Mouse (Mus musculus): ENCODE measurements at regions not wholly inside any gene's neighbourhood (a gene's known extent, or its start where the extent isn't known, plus 50 kb on each side); places are given as distances from the start of the nearest gene placed in this dataset.

DNA sequence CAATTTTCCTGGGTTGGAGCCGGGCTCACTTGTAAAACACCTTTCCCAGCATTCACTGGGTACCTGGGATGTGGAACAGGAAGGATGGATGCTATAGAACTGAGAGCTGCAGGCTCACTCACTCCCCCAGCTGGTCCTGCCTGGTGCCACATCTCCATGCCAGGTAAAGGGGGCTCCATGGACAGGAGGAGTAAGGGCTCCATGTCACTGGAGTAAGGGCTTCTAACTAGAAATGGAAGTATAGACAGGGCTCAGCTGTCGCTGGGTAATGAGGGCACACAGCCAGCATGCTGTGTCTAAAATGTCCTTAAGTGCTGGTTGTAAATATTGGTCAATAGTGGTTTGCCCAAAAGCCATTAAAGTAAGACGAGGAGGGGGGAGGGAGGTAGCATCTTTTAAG is 99.4 kb upstream of the Gpr12 start:
- ATAC-seq (replicated peaks; ENCODE audit: poor library complexity): no peak

DNA sequence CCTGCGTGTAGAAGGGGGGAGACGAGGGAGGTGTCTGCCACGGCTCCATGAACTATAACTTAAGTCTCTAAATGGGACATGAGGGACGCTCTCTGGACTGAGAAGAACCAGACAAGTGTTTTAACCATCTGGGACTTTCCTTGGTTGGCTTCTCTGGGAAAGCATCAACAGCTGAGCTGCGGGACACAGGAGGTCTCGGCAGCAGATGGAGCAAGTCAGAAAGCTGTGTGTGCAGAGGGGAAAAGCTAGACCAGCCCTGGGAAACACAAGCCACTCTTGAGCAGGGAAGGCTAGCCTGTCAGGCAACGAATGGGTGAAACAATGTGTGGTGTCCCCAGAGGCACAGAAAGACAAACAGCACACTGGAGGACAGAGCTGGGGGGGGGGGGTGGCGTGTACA is 98.5 kb upstream of the Gpr12 start:
- no peak for ATAC-seq (replicated peaks; ENCODE audit: poor library complexity)

DNA sequence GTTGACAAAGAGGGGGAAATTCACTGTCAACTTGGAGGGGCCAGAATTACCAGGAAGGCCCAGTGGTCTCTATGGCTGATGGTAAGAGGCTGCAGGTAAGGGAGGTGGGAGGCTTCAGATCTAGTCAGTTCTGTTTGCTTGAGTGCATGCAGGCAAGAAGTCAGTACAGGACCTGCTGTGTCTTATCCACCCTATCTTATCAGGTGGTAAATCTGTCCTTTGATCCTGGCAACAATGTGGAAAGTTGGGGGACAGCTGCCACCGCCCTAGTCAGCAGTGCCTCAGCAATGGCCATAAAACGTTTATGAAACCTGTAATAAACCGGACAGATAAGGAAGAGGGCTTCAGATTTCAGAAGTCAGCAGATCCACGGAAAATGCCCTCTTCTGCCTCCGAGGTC is 97.9 kb upstream of the Gpr12 start:
- ATAC-seq (replicated peaks; ENCODE audit: poor library complexity): no peak

DNA sequence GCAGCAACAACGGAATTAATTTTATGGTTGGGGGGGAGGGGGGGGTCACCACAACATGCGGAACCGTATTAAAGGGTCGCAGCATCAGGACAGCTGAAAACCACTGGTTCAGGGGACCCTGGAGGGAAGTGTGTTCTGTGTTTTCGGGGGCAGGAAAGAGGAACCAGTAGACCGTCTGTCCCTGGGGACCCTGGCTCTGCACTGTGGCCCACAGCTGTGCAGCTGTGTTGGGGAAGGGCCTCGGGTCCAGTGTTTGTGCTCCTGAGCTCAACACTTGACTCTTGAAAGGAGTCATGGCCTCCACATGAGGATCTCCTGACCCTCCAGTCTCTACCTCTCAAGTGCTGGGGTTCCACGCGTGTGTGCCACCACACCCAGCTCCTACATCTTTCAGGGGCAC is 96.5 kb upstream of the Gpr12 start:
- peak; percentile 70 for ATAC-seq (replicated peaks; ENCODE audit: poor library complexity)

DNA sequence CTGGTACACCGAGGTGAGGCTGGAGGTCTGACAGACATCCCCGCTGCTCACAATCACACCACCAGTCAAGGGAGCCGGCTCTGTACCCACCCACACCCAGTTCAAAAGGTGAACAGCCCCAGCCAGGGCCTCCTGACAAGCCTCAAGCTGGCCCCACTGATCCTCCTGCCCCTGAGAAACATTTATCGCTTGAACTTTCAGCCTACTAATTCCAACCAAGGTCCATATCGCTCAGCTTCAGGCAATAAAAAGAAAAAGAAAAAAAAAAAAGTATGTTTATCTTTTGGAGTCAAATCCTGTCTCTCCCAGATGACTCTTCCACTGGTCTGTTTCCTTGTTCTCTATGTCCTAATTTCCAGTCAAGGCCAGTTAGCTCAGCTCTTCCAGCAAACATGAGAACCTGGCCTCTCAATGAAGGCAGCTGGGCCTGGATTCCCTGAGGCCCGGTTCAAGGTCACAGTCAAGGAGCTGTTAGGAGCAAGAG is 94.2 kb upstream of the Gpr12 start:
- no peak for ATAC-seq (replicated peaks; ENCODE audit: poor library complexity)

DNA sequence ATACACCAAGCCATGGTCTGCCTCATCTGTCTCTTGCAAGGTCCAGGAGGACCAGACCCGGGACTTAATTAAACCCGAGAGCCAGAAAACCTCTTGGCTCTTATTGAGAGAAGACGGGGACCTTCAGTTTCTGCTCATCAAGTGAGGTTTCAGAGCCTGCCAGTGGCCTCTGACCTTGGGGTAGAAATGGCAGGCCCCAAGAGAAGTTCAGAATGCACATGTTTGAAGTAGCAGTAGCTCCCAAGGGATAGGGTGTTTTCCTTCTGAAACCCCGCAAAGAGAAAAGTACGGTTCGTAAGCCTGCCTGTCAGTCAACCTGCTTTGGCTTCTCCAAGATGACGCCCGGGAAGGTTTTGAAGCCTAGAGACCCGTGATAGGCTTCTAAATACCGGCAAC is 93.7 kb upstream of the Gpr12 start:
- ATAC-seq (replicated peaks; ENCODE audit: poor library complexity): no peak

DNA sequence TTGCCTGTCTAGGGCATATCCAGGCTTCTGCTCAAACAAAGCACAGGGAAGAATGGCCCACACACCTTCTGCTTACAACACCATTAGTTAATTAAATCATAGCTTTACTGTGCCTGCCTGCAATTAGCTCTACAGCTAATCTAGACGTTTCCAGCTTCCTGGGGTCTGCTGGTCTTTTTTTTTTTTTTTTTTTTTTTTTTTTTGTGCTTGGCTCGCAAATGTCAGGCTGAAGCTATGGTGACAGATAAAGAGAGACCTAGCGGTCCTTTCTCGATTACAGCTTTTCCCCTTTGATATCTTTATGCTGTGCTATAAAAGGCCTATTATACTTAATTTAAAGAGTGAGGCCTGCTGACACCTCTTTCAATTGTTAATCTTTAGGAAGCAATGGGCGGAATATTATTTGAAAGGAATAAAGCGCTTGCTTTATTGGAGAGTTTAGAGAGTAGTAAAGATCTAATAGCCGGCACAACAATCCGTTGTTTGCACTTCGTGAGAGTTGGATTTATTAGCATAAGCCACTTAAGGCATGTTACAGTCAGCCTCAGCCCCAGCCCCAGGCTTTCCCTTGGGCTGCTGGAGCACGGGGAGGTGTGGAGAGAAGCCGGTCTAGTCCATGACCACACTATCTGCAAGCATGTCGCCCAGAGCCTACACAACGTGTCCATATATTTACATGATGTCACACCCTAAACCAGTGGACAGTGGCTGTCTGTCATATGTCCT is 93.2 kb upstream of the Gpr12 start:
- no peak; the same call in 1 of the 2 replicates for ATAC-seq (replicated peaks; ENCODE audit: poor library complexity)

DNA sequence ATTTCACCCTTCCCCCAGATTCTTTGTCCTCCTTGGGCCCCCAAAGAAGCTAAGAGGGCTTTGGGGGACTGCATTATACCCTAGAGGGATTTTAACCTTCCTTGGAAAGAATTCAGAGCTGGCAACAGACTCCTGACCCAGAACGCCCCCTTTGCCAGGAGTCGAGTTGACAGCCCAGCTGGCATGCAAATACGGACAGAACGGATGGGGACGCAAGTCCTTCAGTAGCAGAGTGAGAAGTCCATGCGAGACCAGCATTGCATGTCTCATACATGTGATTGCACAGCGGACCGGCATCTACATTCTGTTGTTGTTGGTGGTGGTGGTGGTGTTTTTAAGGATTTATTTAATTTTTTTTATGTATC is 92.1 kb upstream of the Gpr12 start:
- no peak for ATAC-seq (replicated peaks; ENCODE audit: poor library complexity)

DNA sequence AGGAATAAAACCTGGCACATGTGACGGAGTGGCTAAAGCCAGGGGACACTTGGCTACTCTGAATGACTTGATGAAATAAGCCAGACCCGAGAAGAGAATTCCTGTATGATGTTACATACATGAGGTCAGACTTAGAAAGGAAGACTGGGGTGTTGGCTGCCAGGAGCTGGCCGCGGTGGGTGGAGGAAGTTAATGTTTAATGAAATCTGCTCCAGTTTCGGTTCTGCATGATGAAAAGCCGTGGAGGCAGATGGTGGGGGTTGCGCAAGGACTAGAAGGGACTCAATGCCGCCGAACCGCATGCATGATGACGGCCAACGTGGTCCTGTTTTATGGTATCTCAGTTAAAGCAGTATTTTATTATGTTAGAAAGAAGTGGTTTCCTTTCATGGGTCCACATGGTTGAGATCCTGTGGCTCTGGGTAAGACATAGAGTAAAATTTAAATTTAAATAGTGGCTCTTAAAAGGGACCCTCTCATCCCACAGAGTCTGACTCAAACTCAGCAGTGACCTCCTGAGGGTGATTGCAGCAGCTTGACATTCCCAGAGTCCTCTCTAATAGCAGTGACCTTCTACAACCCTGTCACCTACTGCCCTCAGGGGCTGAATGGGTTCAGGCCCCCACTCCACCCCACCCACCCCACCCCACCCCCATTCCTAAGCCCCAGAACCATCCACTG is 91.6 kb upstream of the Gpr12 start:
- ATAC-seq (replicated peaks; ENCODE audit: poor library complexity): peak; percentile 77

DNA sequence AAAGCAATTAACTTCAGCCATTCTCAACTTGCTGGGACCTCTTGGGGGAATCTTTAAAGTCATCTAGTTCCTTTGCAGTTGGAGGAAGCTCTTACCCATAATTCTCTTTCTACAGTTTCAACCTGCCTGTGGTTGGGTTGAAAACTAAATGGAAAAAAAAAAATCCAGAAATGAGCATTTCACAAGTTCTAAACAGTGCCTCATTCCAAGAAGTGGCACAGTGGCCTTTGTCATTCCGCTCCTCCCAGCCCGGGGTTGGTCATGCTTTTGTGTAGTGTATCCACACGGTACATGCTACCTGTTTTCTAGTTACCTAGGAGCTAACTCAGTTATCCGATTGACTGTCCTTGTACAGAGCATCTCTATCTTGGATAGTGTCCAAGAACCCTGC is 90.8 kb upstream of the Gpr12 start:
- peak; percentile 5; the same call in 1 of the 2 replicates for ATAC-seq (replicated peaks; ENCODE audit: poor library complexity)

DNA sequence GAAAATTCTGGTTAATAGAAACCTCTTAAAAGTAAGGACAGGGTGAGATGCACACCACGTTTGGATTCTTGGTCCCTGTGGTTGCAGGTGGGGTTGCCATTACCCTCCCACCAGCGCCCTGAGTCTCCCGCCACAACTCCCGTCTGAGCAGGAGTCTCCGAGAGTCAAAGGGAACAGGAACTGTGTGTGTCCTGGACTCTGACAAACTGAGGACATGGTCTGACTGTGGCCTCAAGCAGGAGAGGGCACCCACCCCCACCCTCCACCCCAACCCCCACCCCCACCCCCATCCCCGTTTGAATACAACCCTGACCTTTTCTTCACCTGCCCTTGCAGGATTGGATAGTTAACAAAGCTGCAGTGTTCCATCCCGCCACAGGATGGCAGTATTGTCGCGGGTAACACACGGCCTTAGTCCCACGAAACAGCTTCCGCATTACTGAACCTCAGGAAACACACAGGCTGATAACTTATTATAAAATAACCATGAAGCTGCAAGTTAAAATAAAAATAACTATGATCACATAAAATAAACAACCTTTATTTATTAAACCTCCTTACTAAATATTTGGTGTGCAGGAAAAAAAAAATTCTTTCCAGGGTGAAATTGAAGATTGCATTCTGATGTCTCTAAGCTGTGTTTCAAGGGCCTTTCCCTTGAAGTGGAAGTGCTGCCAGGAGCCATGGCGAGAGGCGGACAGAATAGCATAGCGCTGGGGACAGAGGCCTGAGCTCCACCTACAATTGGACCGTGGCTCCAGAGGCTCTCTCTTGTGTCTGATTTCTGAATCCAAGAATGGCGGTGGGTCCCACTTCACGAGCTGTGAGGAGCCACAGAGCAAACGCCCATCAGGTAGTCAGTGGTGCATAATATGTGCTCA is 90.2 kb upstream of the Gpr12 start:
- peak; percentile 77 for ATAC-seq (replicated peaks; ENCODE audit: poor library complexity)

DNA sequence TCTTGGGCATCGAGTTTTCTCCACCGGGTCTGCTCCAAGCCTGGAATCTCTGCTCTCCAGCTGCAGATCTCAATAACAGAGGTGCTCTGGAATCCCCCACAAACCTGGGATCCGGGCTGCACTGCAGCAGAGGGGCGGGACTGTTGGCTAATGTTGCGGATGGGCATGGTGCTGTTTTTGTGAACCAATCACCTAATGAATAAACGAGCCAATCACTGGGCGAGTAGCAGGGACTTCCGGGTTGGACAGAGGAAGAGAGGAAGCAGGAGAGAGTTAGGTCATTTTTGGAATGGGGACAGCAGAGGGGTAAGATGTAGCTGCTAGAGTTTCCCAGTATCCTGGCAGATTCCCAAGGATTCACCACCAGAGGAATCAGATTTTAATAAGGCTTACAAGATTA is 76.7 kb upstream of the Gpr12 start:
- ATAC-seq (replicated peaks; ENCODE audit: poor library complexity): no peak

DNA sequence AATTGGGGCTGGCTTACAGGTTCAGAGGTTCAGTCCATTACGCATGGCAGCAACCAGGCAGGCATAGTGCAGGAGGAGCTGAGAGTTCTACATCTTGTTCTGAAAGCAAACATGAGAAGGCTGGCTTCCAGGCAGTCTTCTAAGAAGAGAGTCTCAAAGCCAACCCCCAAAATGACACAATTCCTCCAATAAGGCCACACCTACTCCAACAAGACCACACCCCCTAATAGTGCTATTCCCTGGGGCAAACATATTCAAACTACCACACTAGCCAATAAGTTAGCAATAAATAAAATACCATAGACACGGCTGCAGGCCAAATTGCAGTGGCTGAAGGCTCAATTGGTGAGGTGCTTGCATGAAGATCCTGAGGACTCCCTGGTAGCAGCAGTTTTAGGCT is 72.2 kb upstream of the Gpr12 start:
- ATAC-seq (replicated peaks; ENCODE audit: poor library complexity): no peak

DNA sequence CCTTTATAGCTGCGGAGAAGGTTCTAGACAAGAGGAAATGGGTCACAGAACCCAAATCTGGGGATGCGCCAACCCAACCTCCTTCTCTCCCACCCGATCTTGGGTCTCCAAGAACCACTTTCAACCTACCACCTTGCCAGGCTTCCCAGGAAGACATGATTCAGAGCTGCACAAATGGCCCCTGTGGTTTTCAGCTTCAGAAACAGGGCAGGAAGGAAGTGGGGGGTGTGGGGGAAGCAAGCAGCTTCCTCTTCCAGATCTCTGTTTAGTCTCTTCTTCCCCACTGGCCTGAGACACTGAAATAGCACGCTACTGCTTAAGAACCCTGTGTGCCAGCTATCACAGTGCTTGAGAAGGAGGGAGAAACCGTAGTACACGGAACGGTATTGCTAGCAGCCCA is 70.4 kb upstream of the Gpr12 start:
- peak; percentile 91 for ATAC-seq (replicated peaks; ENCODE audit: poor library complexity)

DNA sequence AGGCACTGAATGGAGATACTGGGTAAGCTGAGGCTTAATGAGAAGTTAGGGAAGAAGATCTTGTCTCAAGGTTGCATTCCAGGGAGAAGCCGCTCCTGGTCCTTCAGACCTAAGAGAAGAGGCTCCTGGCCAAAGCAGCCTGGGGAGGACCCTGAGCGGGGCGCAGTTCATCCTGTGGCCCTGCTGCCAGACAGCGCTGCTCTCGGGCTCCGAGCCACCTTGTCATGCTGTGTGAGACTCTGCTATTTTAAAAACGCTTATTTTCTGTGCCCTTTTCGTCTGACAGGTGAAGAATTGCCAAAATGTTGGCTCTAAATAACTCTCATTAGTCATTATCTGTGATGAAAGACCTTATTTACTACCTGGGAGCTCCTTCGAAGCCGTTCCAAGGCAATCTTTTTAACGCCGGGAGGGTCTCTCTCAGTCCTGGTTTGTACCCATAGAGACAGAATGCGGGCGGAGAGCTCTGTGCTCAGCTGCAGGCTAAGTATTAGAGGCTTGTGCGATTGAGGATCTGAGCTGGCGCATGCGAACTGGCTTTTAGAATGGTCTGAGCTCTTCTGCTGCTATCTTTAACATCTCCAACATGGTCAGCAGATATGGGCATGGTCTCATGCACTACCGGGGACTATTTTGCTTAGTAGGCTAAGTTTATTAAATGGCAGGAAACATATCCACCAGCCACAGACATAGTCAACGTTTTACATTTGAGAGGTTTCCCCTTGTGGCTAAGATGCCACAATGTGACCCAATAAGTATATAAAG is 68.8 kb upstream of the Gpr12 start:
- ATAC-seq (replicated peaks; ENCODE audit: poor library complexity): no peak

DNA sequence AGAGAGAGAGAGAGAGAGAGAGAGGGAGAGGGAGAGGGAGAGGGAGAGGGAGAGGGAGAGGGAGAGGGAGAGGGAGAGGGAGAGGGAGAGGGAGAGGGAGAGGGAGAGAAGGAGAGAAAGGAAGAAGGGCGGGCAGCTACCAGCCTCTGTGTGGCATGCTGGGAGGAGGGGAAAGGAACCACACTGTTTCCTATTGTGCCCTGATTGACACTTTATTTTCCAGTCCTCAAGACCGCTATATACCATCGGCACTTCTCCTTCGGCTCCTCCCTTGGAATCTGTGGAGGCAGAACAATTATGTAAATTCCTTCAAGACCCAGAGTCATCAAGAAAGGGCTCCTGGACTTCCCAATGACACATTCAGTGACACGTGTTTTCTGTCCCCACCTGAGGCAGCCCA is 67.8 kb upstream of the Gpr12 start:
- ATAC-seq (replicated peaks; ENCODE audit: poor library complexity): no peak; the same call in 1 of the 2 replicates

DNA sequence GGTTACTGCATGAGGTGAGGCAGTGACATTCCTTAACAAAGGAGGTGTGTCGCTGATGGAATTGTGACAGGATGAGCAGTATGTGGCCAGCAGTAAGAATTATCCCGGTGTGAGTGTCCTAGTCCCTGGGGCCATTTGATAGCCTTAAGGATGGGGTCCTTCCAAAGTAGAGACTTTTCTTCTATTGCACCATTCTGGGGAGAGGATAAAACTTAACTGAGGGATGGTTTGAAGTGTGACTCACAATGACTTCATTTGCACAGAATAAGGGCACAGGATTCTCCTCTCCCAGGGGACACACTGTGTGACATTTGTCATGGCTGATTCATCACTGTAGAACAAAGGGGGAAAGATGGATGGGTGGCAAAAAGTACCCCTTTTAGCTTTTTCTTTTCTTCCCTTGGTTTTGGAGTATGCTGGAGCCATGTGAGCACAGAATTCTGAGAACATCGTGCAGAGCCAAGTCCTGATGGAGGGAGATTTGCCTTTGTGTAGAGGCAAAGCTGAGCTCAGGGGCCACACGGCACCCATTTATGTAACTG is 63.6 kb upstream of the Gpr12 start:
- ATAC-seq (replicated peaks; ENCODE audit: poor library complexity): no peak

DNA sequence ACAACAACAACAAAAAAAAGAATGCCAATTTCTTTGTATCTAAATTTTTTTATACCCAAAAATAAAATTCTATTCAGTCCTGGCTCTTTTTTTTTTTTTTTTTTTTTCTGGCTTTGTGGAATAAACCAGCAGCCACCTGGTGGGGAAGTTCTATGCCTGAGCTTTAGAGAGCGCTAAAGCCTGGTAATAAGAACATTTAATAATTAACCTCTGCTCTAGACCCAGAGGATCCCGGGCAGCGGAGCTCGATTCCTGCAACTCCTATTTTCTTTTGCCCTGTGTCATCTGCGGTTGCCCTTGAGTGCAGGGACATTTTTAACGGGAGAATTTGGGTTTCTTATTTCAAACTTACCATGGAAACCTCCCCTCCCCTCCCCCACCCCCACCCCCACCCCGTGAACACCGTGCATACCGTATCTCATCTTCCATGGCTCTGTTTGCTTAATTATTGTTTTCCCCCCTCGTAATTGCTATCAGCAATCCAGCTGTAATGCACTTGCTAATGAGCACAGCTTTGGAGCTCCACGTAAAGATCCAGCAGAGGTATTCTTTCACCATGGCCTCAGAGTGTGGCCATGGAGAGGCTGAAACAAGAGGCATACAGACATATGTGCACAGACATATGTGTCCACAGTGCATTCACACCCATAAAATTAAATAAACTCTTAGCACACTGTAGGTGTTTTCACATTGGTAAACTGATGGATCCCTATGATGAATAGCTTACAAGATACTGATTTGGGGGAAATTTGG is 62.8 kb upstream of the Gpr12 start:
- ATAC-seq (replicated peaks; ENCODE audit: poor library complexity): no peak

DNA sequence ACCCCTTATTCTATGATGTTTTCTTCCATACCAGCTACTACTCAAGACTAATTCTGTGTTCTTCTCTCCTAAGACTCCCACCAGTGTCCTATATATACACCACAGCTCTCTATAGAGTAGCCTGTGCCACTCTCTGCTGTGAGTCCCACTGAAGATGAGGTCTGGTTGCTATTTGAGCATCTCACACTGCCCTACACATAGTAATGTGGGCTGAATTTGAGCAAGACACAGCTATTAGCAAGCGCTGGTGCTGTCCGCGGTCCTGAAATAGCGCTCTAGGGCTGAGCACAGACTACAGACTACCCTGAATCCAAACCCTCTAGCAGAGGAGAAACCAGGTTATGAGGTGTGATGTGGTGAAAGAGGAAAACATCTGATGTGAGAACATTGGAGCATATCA is 59.5 kb upstream of the Gpr12 start:
- ATAC-seq (replicated peaks; ENCODE audit: poor library complexity): peak; percentile 83

DNA sequence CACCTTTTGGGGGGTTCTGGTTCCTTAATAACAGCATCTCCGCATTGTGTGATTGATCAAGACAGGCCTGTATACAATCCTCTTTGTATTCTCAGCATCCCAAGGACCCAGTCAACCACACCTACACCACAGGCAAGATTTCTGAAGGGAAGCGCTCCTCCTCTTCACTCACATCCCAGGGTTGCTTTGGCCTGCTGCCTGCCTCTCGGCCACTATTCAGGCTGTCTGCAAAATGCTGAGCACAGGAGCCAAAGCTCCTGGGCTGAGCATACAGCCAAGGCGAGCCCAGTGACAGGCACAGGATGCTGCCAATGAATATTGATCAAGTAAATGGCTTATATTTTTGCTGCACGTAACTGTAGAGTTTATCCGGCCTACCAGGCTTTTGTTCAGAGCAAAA is 56.9 kb upstream of the Gpr12 start:
- no peak for ATAC-seq (replicated peaks; ENCODE audit: poor library complexity)

Measured in megakaryocyte progenitor cell, adult 5-6 weeks (primary cell).